Mouse (Mus musculus) thymus, postnatal 4 days (tissue): ENCODE measurements around the gene Syt16.

Source experiments
- DNase-seq: peaks from one replicate; pipeline ENCODE4 v3.0.0; 2021

Gene Syt16

DNA sequence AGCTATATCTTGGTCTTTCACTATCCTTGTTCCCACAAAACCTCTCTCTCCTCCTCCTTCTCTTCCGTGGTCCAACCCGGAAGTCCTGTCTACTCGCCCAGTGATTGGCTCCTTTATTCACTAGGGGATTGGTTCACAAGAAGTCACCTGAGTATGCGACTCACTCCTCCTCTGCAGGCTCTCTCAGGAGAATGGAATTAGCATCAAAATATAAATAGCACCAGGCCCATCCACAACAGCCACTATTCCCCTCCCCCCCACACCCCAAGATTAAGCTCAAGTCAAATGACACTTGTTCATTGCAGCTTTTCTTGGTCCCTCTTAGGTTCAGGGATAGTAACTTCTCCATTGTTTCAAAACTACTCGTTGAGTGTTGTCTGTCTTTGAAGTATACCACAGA lies 324.5 kb downstream of the Syt16 start:
- no peak for DNase-seq
